Mouse (Mus musculus): ENCODE measurements around the gene Midn. TPM values are rescaled to one million over a fixed set of nuclear protein-coding genes. Genes with fewer than 3 reads are reported as not detected.

Midn gene
- polyA plus RNA-seq, 1 experiment, result 53.2 TPM

GRCm38 (mm10) chr10:80180823-80181222, 32.8 kb downstream of the Midn start:
- no peak overlapping the region for H3K27ac ChIP-seq (ENCODE audit: control insufficient read depth, insufficient read depth, low read depth, low read length, poor library complexity)
- TF ChIP-seq CTCF (IDR thresholded peaks at IDR 0.05; ENCODE audit: control insufficient read depth, insufficient read depth, low read length), result no peak
- no peak for TF ChIP-seq POLR2A (IDR thresholded peaks at IDR 0.05; ENCODE audit: borderline replicate concordance, control insufficient read depth, low read depth, low read length)
- no peaks in the 10 kb centered on the region for H3K4me1 ChIP-seq (ENCODE audit: control insufficient read depth, insufficient read depth, low read length)
- no peak overlapping the region for H3K4me3 ChIP-seq (replicated peaks; ENCODE audit: control insufficient read depth, low read depth, low read length)
- WGBS, result 80% methylated on average over 5 of the region's 5 CpGs

- no peak for TF ChIP-seq CTCF (IDR thresholded peaks at IDR 0.05; ENCODE audit: control insufficient read depth, insufficient read depth, low read length)
- no peak for TF ChIP-seq POLR2A (IDR thresholded peaks at IDR 0.05; ENCODE audit: borderline replicate concordance, control insufficient read depth, low read depth, low read length)
- no peaks in the 10 kb centered on the region for H3K4me1 ChIP-seq (ENCODE audit: control insufficient read depth, insufficient read depth, low read length)
- no peak overlapping the region for H3K4me3 ChIP-seq (replicated peaks; ENCODE audit: control insufficient read depth, low read depth, low read length)
- 84% methylated on average over 7 of the region's 7 CpGs for WGBS
- H3K27ac ChIP-seq (ENCODE audit: control insufficient read depth, insufficient read depth, low read depth, low read length, poor library complexity), result no peak overlapping the region
These were observed 34.5 kb downstream of the Midn start for GRCm38 (mm10) chr10:80182547-80182946.

- Histone ChIP-seq H3K4me1 (ENCODE audit: control insufficient read depth, insufficient read depth, low read length) (no peaks in the 10 kb centered on the region), H3K27ac (ENCODE audit: control insufficient read depth, insufficient read depth, low read depth, low read length, poor library complexity) (no peak overlapping the region), H3K4me3 (replicated peaks; ENCODE audit: control insufficient read depth, low read depth, low read length) (no peak overlapping the region)
- TF ChIP-seq CTCF (IDR thresholded peaks at IDR 0.05; ENCODE audit: control insufficient read depth, insufficient read depth, low read length) (no peak), POLR2A (IDR thresholded peaks at IDR 0.05; ENCODE audit: borderline replicate concordance, control insufficient read depth, low read depth, low read length) (no peak)
- WGBS, result 30% methylated on average over 27 of the region's 27 CpGs
These were observed 38.6 kb downstream of the Midn start for GRCm38 (mm10) chr10:80186649-80187048.

GRCm38 (mm10) chr10:80187739-80188138, 39.7 kb downstream of the Midn start:
- TF ChIP-seq CTCF (IDR thresholded peaks at IDR 0.05; ENCODE audit: control insufficient read depth, insufficient read depth, low read length), result no peak
- no peak for TF ChIP-seq POLR2A (IDR thresholded peaks at IDR 0.05; ENCODE audit: borderline replicate concordance, control insufficient read depth, low read depth, low read length)
- 78% methylated on average over 10 of the region's 10 CpGs for WGBS
- no peaks in the 10 kb centered on the region for H3K4me1 ChIP-seq (ENCODE audit: control insufficient read depth, insufficient read depth, low read length)

GRCm38 (mm10) chr10:80188453-80189024, 40.5 kb downstream of the Midn start:
- WGBS, result 84% methylated on average over 15 of the region's 15 CpGs

More at GRCm38 (mm10) chr10:80187739-80188138, 39.7 kb downstream of the Midn start:
- Histone ChIP-seq H3K4me3 (replicated peaks; ENCODE audit: control insufficient read depth, low read depth, low read length) (no peak overlapping the region), H3K27ac (ENCODE audit: control insufficient read depth, insufficient read depth, low read depth, low read length, poor library complexity) (no peak overlapping the region)

GRCm38 (mm10) chr10:80189999-80190398, 41.9 kb downstream of the Midn start:
- H3K4me3 ChIP-seq (replicated peaks; ENCODE audit: control insufficient read depth, low read depth, low read length), result no peak overlapping the region
- H3K4me1 ChIP-seq (ENCODE audit: control insufficient read depth, insufficient read depth, low read length), result no peaks in the 10 kb centered on the region
- TF ChIP-seq POLR2A (IDR thresholded peaks at IDR 0.05; ENCODE audit: borderline replicate concordance, control insufficient read depth, low read depth, low read length) (no peak), CTCF (IDR thresholded peaks at IDR 0.05; ENCODE audit: control insufficient read depth, insufficient read depth, low read length) (no peak)
- H3K27ac ChIP-seq (ENCODE audit: control insufficient read depth, insufficient read depth, low read depth, low read length, poor library complexity), result no peak overlapping the region
- WGBS, result 6% methylated on average over 21 of the region's 21 CpGs

More at GRCm38 (mm10) chr10:80188453-80189024, 40.5 kb downstream of the Midn start:
- no peak for TF ChIP-seq CTCF (IDR thresholded peaks at IDR 0.05; ENCODE audit: control insufficient read depth, insufficient read depth, low read length)
- no peaks in the 10 kb centered on the region for H3K4me1 ChIP-seq (ENCODE audit: control insufficient read depth, insufficient read depth, low read length)
- H3K27ac ChIP-seq (ENCODE audit: control insufficient read depth, insufficient read depth, low read depth, low read length, poor library complexity), result no peak overlapping the region
- H3K4me3 ChIP-seq (replicated peaks; ENCODE audit: control insufficient read depth, low read depth, low read length), result no peak overlapping the region

GRCm38 (mm10) chr10:80190491-80191051, 42.5 kb downstream of the Midn start:
- H3K4me3 ChIP-seq (replicated peaks; ENCODE audit: control insufficient read depth, low read depth, low read length), result no peak overlapping the region
- no peak for TF ChIP-seq CTCF (IDR thresholded peaks at IDR 0.05; ENCODE audit: control insufficient read depth, insufficient read depth, low read length)
- no peak for TF ChIP-seq POLR2A (IDR thresholded peaks at IDR 0.05; ENCODE audit: borderline replicate concordance, control insufficient read depth, low read depth, low read length)
- no peaks in the 10 kb centered on the region for H3K4me1 ChIP-seq (ENCODE audit: control insufficient read depth, insufficient read depth, low read length)
- H3K27ac ChIP-seq (ENCODE audit: control insufficient read depth, insufficient read depth, low read depth, low read length, poor library complexity), result no peak overlapping the region
- 2% methylated on average over 48 of the region's 48 CpGs for WGBS

- Histone ChIP-seq H3K27ac (ENCODE audit: control insufficient read depth, insufficient read depth, low read depth, low read length, poor library complexity) (no peak overlapping the region), H3K4me3 (replicated peaks; ENCODE audit: control insufficient read depth, low read depth, low read length) (no peak overlapping the region), H3K4me1 (ENCODE audit: control insufficient read depth, insufficient read depth, low read length) (no peaks in the 10 kb centered on the region)
- 88% methylated on average over 6 of the region's 6 CpGs for WGBS
- no peak for TF ChIP-seq POLR2A (IDR thresholded peaks at IDR 0.05; ENCODE audit: borderline replicate concordance, control insufficient read depth, low read depth, low read length)
- TF ChIP-seq CTCF (IDR thresholded peaks at IDR 0.05; ENCODE audit: control insufficient read depth, insufficient read depth, low read length), result no peak
These were observed 45.9 kb downstream of the Midn start for GRCm38 (mm10) chr10:80193976-80194375.
